Mouse (Mus musculus) liver, adult 2 months (tissue): ENCODE results near the gene Fryl.

Experiments used
- CTCF ChIP-seq: fragments of 200-500 bp; IDR thresholded peaks from 2 replicates; pipeline ENCODE4 v1.5.1; 2011; ENCODE audit warnings: low read depth, low read length, control low read depth
- POLR2A ChIP-seq: fragments of 200-500 bp; IDR thresholded peaks from 2 replicates; pipeline ENCODE4 v1.6.1; 2011; ENCODE audit warnings: low read length, control low read depth; ENCODE audit not compliant: insufficient read depth; ENCODE audit errors: extremely low read depth

- TF ChIP-seq CTCF (no peak), POLR2A (no peak)
These were observed 126.5 kb downstream of the Fryl start for GRCm38 (mm10) chr5:73129871-73130270.
